Mouse (Mus musculus): Measurements from ENCODE around the gene Veph1. TPM values are rescaled to one million over a fixed set of nuclear protein-coding genes. Genes with fewer than 3 reads are reported as not detected.

Veph1 gene
- polyA plus RNA-seq, 1 experiment from 2014 or later: 6.4 TPM

DNA sequence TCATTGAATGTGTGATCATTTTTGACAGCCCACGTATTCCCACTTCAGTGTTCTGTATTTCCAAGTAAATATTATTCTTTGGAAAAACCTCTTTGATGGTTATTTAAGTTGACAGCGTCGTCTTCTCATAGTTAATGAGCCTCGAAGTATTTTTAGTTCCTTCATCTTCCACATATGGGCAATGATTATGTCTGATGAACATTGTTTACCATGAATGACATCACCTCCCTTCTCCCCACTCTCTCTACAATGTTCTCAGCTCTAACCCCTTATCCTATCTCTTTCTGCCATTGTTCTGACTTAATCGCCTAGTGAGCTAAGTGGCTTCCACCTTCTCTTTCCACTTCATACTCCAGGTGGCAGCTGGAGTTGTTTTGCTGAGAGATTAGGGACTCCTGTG lies 261.4 kb downstream of the Veph1 start:
- Histone ChIP-seq H3K4me1 (no peaks in the 10 kb centered on the region), H3K27me3 (replicated peaks) (no peaks in the 10 kb centered on the region), H3K9me3 (no peaks in the 10 kb centered on the region), H3K4me2 (replicated peaks) (no peak overlapping the region), H3K27ac (no peak overlapping the region), H3K4me3 (no peak overlapping the region), H3K36me3 (no peaks in the 10 kb centered on the region), H3K9ac (no peak overlapping the region)
- WGBS: 90% methylated on average over 5 of the region's 5 CpGs
- no peak for ATAC-seq (ENCODE audit: low FRiP score, low read depth)

DNA sequence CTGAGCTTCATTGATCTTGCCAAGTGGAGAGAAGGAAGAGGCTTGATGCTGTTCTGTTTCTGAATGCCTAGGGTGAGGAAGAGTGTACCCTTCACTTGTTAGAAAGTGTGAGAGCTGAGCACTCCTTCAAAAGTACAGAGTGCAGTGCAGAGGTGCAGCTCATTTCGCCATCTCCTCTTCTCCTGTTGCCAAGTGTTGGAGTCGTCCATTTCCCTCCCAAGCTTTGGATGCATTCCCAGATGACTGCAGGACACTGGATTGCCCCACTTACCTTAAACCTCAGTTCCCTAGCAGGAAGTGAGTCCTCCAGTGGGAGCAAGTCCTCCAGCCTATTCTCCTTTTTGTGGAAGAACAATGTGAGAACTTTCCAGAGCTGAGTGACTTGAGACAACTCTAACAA lies 263.3 kb downstream of the Veph1 start:
- Histone ChIP-seq H3K4me3 (no peak overlapping the region), H3K27me3 (replicated peaks) (no peaks in the 10 kb centered on the region)
- no peak for ATAC-seq (ENCODE audit: low FRiP score, low read depth)

DNA sequence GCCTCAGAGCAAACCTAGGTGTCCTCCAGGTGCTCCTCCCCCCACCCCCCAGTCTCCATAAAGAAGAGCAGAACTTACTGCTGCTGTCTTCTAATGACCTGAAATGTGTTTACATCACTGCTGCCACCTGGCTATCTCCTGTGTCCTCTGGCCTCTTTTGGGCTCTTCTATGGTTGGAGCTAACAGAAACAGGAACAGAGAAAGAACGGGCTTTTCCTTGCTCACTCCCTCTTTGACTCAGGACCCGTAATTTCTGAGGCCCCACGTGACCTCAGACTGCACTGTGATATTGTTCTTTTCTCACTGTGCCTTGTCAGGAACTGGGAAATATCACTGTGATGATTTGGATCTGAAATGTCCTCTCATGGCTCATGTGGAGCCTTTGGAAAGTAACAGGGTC lies 271.2 kb downstream of the Veph1 start:
- H3K9ac ChIP-seq: no peak overlapping the region
- no peak for ATAC-seq (ENCODE audit: low FRiP score, low read depth)
- no peak overlapping the region for H3K27ac ChIP-seq
- no peaks in the 10 kb centered on the region for H3K36me3 ChIP-seq
- WGBS: 84% methylated on average over 3 of the region's 3 CpGs
- no peaks in the 10 kb centered on the region for H3K4me1 ChIP-seq
- H3K27me3 ChIP-seq (replicated peaks): no peaks in the 10 kb centered on the region
- no peak overlapping the region for H3K4me2 ChIP-seq (replicated peaks)
- H3K4me3 ChIP-seq: no peak overlapping the region
- no peaks in the 10 kb centered on the region for H3K9me3 ChIP-seq

More for the DNA sequence above, 263.3 kb downstream of the Veph1 start:
- no peaks in the 10 kb centered on the region for H3K9me3 ChIP-seq
- no peak overlapping the region for H3K27ac ChIP-seq
- H3K4me2 ChIP-seq (replicated peaks): no peak overlapping the region
- H3K9ac ChIP-seq: no peak overlapping the region
- no peaks in the 10 kb centered on the region for H3K36me3 ChIP-seq
- no peaks in the 10 kb centered on the region for H3K4me1 ChIP-seq
- WGBS: 81% methylated on average over 2 of the region's 2 CpGs

DNA sequence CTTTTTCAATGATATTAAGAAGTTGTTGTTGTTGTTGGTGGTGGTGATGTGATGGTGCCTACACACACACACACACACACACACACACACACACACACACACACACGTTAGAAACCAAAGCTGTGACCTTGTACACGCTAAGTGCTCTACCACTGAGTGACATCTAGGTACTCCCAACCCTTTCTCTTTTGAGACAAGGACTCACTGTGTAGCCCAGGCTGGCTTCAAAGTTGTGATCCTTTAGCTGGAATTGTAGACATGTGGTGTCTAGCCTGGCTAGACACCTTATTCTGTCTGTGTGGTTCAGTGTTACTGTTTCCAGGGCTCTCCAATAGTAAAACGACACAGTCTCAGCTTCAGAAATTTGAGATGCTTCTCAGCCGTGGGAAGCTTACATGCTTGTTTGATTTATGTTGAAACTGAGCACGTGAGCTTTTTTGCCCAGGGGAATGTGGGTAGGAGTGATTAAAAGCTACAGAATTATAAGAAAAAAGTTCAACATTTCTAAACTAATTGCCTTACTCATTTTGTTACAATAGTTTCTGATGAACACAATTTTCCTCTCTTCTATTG lies 272.3 kb downstream of the Veph1 start:
- Histone ChIP-seq H3K9ac (no peak overlapping the region), H3K4me1 (no peaks in the 10 kb centered on the region), H3K9me3 (no peaks in the 10 kb centered on the region), H3K27ac (no peak overlapping the region), H3K4me3 (no peak overlapping the region), H3K27me3 (replicated peaks) (no peaks in the 10 kb centered on the region), H3K36me3 (no peaks in the 10 kb centered on the region), H3K4me2 (replicated peaks) (no peak overlapping the region)
- 62% methylated on average over 5 of the region's 5 CpGs for WGBS
- no peak for ATAC-seq (ENCODE audit: low FRiP score, low read depth)

DNA sequence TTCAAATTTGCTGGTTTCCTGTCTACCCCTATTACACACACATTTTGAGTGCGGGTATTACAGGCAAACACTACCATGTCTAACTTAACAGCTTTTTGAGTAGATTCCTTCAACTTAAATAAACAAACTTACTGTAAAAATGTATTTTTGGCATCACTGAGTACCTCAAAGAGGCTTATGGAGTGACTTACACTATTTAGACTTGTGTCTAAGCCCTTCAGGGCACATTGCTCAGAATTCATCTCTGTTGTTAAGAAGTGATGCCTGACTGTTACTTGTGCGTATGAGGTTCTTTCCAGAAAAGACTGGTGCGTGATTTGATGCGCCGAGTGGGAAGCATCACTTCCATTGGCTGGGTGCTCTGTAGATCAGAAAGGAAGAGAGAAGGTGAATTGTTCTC lies 277.5 kb downstream of the Veph1 start:
- Histone ChIP-seq H3K36me3 (no peaks in the 10 kb centered on the region), H3K9ac (no peak overlapping the region), H3K4me2 (replicated peaks) (no peak overlapping the region), H3K27ac (no peak overlapping the region), H3K4me1 (no peaks in the 10 kb centered on the region), H3K4me3 (no peak overlapping the region), H3K27me3 (replicated peaks) (no peaks in the 10 kb centered on the region), H3K9me3 (no peaks in the 10 kb centered on the region)
- 93% methylated on average over 5 of the region's 5 CpGs for whole genome bisulfite sequencing
- ATAC-seq (ENCODE audit: low FRiP score, low read depth): no peak

DNA sequence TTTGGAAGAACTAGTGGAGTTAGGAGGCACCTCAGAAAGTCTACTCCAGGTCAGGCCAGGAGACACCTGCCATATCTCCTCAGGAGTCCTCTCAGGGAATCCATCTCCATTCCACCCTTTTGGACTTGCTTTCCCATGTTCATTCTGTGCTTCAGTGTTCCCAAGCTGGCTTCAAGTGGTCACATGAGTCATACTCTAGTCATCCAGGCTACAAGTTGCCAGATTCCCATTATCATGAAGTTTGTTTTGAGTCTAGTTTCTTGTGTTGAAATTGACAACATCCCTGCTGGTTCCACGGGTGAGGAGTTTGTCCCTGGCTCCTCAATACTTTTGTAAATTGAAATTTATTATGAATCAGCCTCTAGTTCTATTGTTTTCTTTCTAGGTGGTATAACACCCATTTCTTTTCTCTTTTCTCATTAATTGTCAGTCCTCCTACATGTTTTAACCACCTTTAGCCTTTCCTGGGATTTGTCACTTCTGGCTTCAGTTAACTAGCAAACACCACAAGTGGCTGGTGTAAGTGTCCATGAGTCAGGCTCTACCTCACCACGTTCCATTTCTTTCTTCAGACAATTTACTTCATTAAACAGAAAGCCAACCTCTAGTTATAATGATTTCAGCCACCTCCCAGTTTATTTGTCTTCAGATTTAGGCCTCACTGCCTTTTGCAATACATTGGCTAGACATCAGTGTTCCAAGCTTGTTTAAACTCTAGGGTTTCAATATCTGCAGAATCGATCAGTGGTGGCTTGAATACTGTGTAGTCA lies 288.8 kb downstream of the Veph1 start:
- Histone ChIP-seq H3K27me3 (replicated peaks) (no peaks in the 10 kb centered on the region), H3K36me3 (no peaks in the 10 kb centered on the region), H3K9ac (no peak overlapping the region), H3K4me2 (replicated peaks) (no peak overlapping the region), H3K9me3 (no peaks in the 10 kb centered on the region), H3K27ac (no peak overlapping the region), H3K4me1 (no peaks in the 10 kb centered on the region), H3K4me3 (no peak overlapping the region)
- 82% methylated on average over 3 of the region's 3 CpGs for WGBS
- ATAC-seq (ENCODE audit: low FRiP score, low read depth): no peak

DNA sequence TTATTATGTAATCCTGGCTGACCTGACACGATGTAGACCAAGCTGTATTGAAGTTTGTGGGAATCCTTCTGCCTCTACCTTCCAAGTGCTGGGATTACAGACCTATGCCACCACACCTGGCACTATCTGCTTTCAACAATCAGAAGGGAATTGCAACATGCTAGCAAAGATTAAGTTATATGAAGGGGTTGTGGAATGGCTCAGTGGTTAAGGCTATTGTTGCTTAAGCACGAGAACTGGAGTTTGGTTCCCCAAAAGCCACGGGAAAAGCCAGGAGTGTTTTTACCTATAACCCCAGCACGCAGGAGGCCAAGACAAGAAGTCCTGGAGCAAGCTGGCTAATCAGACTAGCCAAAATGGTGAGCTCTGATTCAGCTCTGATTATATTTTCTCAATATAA lies 291.6 kb downstream of the Veph1 start:
- no peak for ATAC-seq (ENCODE audit: low FRiP score, low read depth)
- Histone ChIP-seq H3K4me3 (no peak overlapping the region), H3K9me3 (no peaks in the 10 kb centered on the region), H3K4me2 (replicated peaks) (no peak overlapping the region), H3K27ac (no peak overlapping the region), H3K4me1 (no peaks in the 10 kb centered on the region), H3K36me3 (no peaks in the 10 kb centered on the region), H3K9ac (no peak overlapping the region), H3K27me3 (replicated peaks) (no peaks in the 10 kb centered on the region)
- WGBS: 82% methylated on average over 4 of the region's 4 CpGs

DNA sequence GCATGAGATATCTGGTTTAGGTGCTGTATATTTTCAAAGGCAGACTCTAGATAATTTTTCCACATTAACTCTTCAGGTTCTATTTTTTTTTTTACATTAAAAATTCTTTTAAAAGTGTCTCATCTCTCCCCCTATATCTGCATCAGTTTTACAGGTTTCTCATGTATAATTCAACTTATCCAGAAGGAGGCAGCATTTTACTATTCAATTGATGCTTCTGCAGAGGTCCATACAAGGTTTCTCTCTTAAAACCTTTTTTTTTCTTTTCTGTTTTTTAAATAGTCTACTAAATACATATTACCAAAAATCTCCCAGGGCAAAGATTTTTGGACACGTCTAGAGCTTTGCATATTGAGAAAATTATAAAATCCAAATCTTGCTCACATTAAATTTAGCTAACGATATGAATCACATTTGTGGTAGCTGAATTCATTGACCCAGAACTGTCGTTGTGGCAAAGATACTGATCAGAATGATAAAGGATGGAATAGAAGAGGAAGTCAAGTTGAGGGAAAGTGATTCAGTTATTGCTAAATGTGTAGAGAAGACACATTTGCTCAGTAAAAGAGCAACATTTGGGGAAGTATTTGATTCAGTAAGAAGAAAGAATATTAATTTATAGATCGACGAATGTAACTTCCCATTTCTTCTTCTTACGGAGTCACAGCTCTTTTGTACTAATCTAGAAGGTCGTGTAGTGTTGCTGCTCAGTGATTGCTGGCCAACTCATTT lies 292.3 kb downstream of the Veph1 start:
- whole genome bisulfite sequencing: 78% methylated on average over 7 of the region's 7 CpGs
- no peak overlapping the region for H3K4me2 ChIP-seq (replicated peaks)
- no peaks in the 10 kb centered on the region for H3K36me3 ChIP-seq
- H3K27me3 ChIP-seq (replicated peaks): no peaks in the 10 kb centered on the region
- H3K9ac ChIP-seq: no peak overlapping the region
- H3K4me1 ChIP-seq: no peaks in the 10 kb centered on the region
- H3K4me3 ChIP-seq: no peak overlapping the region
- H3K9me3 ChIP-seq: no peaks in the 10 kb centered on the region
- no peak for ATAC-seq (ENCODE audit: low FRiP score, low read depth)
- H3K27ac ChIP-seq: no peak overlapping the region

Other genes starting within 250 kb of the Veph1 start
- 17.7 and 18.9 TPM in 2 replicates for gene Ptx3, start 76.9 kb downstream of the Veph1 start, polyA plus RNA-seq (2016; fragmentation: Nextera tagmentation; extraction: Ambion mirVana)

Measured in neural tube, embryonic 12.5 days (tissue).